In genomic region chr1:91600671-91601361, GRCm38 (mm10) we compare ENCODE assay signal across 8 mouse cellular contexts.
DNase-seq lines count a peak whose midpoint lies in the region; ATAC-seq lines count a peak whose summit lies in the region.

No protein-coding gene starts in this region.

- ATAC-seq in activated CD4-positive, CD25-positive, alpha-beta regulatory T cell, adult 4 months = no peak

- intact Hi-C loops in heart, postnatal 36 days (cut with DNase I) = loop anchor here (1.0 to 2.0 kb wide), 2 partner anchors 154 to 273 kb away; no protein-coding TSS in a partner anchor

- DNase-seq in MN1 (ENCODE audit: low spot score) = peak; percentile 68
- DNase-seq in cerebellum, adult 9-10 months = peak; percentile 18
- peak; percentile 90 for DNase-seq in forelimb bud, embryonic 11.5 days (ENCODE audit: low read depth, low spot score)
- peak; percentile 47 to 55 for DNase-seq in heart, postnatal 36 days
- peak; percentile 60 to 67 for DNase-seq in layer of hippocampus, adult 8-10 months (ENCODE audit: low spot score in 2 of 2)
- DNase-seq in lung, postnatal 36 days = peak; percentile 62
- peak; percentile 57 for DNase-seq in right cerebral cortex, postnatal 14 days

Comparison
In these comparisons a context has a peak if more than half of its experiments do, and no peak if none do; other contexts are left out.
1. DNase-seq: peak in every context shown above with its lines; median percentile 90 in forelimb bud, embryonic 11.5 days; 68 in MN1; 64 in layer of hippocampus, adult 8-10 months; 62 in lung, postnatal 36 days; 57 in right cerebral cortex, postnatal 14 days; 51 in heart, postnatal 36 days; 18 in cerebellum, adult 9-10 months.